Mouse (Mus musculus) midbrain, embryonic 15.5 days (tissue): ENCODE data around the gene B230118H07Rik. TPM values are rescaled to one million over a fixed set of nuclear protein-coding genes. Genes with fewer than 3 reads are reported as not detected.
A peak's percentile ranks its signal among the peaks of the same experiment; 100 is the strongest.

Source experiments
- ATAC-seq: fragments of 200-750 bp; cut with Nextera tagmentation; replicated peaks from 2 replicates; pipeline ENCODE4 v1.8.0; 2017; ENCODE audit warnings: moderate TSS enrichment
- H3K27ac ChIP-seq: fragments of 300-500 bp; sonication (generic); 2 replicates; pipeline ENCODE4 v1.5.1; 2015; ENCODE audit warnings: mild to moderate bottlenecking, inconsistent platforms
- H3K27me3 ChIP-seq: fragments of 300-500 bp; sonication (generic); replicated peaks from 2 replicates; pipeline ENCODE4 v1.6.1; 2015; ENCODE audit warnings: inconsistent platforms
- H3K36me3 ChIP-seq: fragments of 300-500 bp; sonication (generic); replicated peaks from 2 replicates; pipeline ENCODE4 v1.6.1; 2015; ENCODE audit warnings: inconsistent platforms
- H3K4me1 ChIP-seq: fragments of 300-500 bp; sonication (generic); 2 replicates; pipeline ENCODE4 v1.6.1; 2015; ENCODE audit warnings: inconsistent platforms
- H3K4me2 ChIP-seq: fragments of 300-500 bp; sonication (generic); 2 replicates; pipeline ENCODE4 v1.6.1; 2015; ENCODE audit warnings: inconsistent platforms, mild to moderate bottlenecking, moderate library complexity
- H3K4me3 ChIP-seq: fragments of 300-500 bp; sonication (generic); 2 replicates; pipeline ENCODE4 v1.5.1; 2015; ENCODE audit warnings: mild to moderate bottlenecking, inconsistent platforms
- H3K9ac ChIP-seq: fragments of 300-500 bp; sonication (generic); 2 replicates; pipeline ENCODE4 v1.6.1; 2015; ENCODE audit warnings: mild to moderate bottlenecking, inconsistent platforms
- H3K9me3 ChIP-seq: fragments of 300-500 bp; sonication (generic); 2 replicates; pipeline ENCODE4 v1.6.1; 2016; ENCODE audit warnings: inconsistent platforms
- WGBS: fragments of 180-500 bp; shearing (Covaris S2); methylation state at CpG from one replicate; pipeline ENCODE4 v1.1.7; 2015; ENCODE audit warnings: mixed read lengths; 5-methylcytosine and 5-hydroxymethylcytosine counted together
- polyA plus RNA-seq: library from polyadenylated mRNA; unstranded; fragments of >200 nt; fragmentation: Nextera tagmentation; extraction: Ambion mirVana; gene quantifications from 2 replicates; pipeline ENCODE4 v1.2.1, GENCODE M21; 2015

Gene B230118H07Rik
- polyA plus RNA-seq, 1 experiment from 2014 or later = 46.4 TPM

- no peak within 1 kb of the TSS for H3K9ac ChIP-seq
- H3K9me3 ChIP-seq = no peaks in the 10 kb centered on the region
- no peak within 1 kb of the TSS for H3K27ac ChIP-seq
- peaks cover 11% of the 10 kb centered on the region for H3K4me1 ChIP-seq
- H3K36me3 ChIP-seq = no peaks in the 10 kb centered on the region
- WGBS = 65% methylated on average over 4 of the region's 4 CpGs
- H3K27me3 ChIP-seq = no peaks in the 10 kb centered on the region
- ATAC-seq = no peak
- no peak within 1 kb of the TSS for H3K4me2 ChIP-seq
- no peak within 1 kb of the TSS for H3K4me3 ChIP-seq
These were observed 24.8 kb downstream of the B230118H07Rik start, which contains the start of gene Rag2 for GRCm38 (mm10) chr2:101624526-101624925. Gene Rag2, plus strand, starts transcription at chr2:101624718.

GRCm38 (mm10) chr2:101624011-101624410 is 25.3 kb downstream of the B230118H07Rik start:
- Histone ChIP-seq H3K9ac (no peak overlapping the region), H3K4me3 (no peak overlapping the region), H3K27ac (no peak overlapping the region), H3K36me3 (no peaks in the 10 kb centered on the region), H3K27me3 (no peaks in the 10 kb centered on the region), H3K4me2 (no peak overlapping the region), H3K9me3 (no peaks in the 10 kb centered on the region), H3K4me1 (peaks cover 6% of the 10 kb centered on the region; the same call in 1 of the 2 replicates)
- WGBS = 43% methylated on average over 2 of the region's 2 CpGs
- no peak for ATAC-seq

GRCm38 (mm10) chr2:101623042-101623441 is 26.3 kb downstream of the B230118H07Rik start:
- Histone ChIP-seq H3K4me2 (no peak overlapping the region), H3K9ac (no peak overlapping the region), H3K27ac (no peak overlapping the region), H3K4me3 (no peak overlapping the region), H3K9me3 (no peaks in the 10 kb centered on the region), H3K4me1 (peaks cover 4% of the 10 kb centered on the region; the same call in 1 of the 2 replicates), H3K27me3 (no peaks in the 10 kb centered on the region), H3K36me3 (no peaks in the 10 kb centered on the region)
- no peak for ATAC-seq
- WGBS = 58% methylated on average over 2 of the region's 2 CpGs

GRCm38 (mm10) chr2:101621611-101622010 is 27.7 kb downstream of the B230118H07Rik start:
- Histone ChIP-seq H3K4me3 (no peak overlapping the region), H3K9me3 (no peaks in the 10 kb centered on the region), H3K9ac (no peak overlapping the region), H3K27ac (no peak overlapping the region), H3K36me3 (no peaks in the 10 kb centered on the region), H3K4me2 (no peak overlapping the region), H3K27me3 (no peaks in the 10 kb centered on the region), H3K4me1 (no peaks in the 10 kb centered on the region)
- 65% methylated on average over 7 of the region's 7 CpGs for WGBS
- ATAC-seq = no peak

- peaks cover 5% of the 10 kb centered on the region; the same call in 1 of the 2 replicates for H3K4me1 ChIP-seq
- H3K4me3 ChIP-seq = no peak overlapping the region
- 72% methylated on average over 3 of the region's 3 CpGs for WGBS
- no peak overlapping the region for H3K4me2 ChIP-seq
- no peak overlapping the region for H3K27ac ChIP-seq
- ATAC-seq = no peak
- no peaks in the 10 kb centered on the region for H3K36me3 ChIP-seq
- H3K9ac ChIP-seq = no peak overlapping the region
- no peaks in the 10 kb centered on the region for H3K27me3 ChIP-seq
- H3K9me3 ChIP-seq = no peaks in the 10 kb centered on the region
These were observed 28.4 kb downstream of the B230118H07Rik start for GRCm38 (mm10) chr2:101620899-101621298.

- 81% methylated on average over 4 of the region's 4 CpGs for WGBS
- no peak overlapping the region for H3K9ac ChIP-seq
- H3K27me3 ChIP-seq = no peaks in the 10 kb centered on the region
- H3K27ac ChIP-seq = no peak overlapping the region
- no peak overlapping the region for H3K4me2 ChIP-seq
- H3K36me3 ChIP-seq = no peaks in the 10 kb centered on the region
- peaks cover 10% of the 10 kb centered on the region; the same call in 1 of the 2 replicates for H3K4me1 ChIP-seq
- no peak overlapping the region for H3K4me3 ChIP-seq
- ATAC-seq = no peak
- no peaks in the 10 kb centered on the region for H3K9me3 ChIP-seq
These were observed 31.0 kb downstream of the B230118H07Rik start for GRCm38 (mm10) chr2:101618373-101618772.

- WGBS = 54% methylated on average over 10 of the region's 10 CpGs
- peak; percentile 77 for ATAC-seq
- H3K9me3 ChIP-seq = no peaks in the 10 kb centered on the region
- H3K27me3 ChIP-seq = no peaks in the 10 kb centered on the region
- H3K4me2 ChIP-seq = no peak overlapping the region; the same call in 1 of the 2 replicates
- no peak overlapping the region for H3K4me3 ChIP-seq
- peaks cover 10% of the 10 kb centered on the region; the same call in 1 of the 2 replicates for H3K4me1 ChIP-seq
- peak overlapping the region; percentile 34 for H3K27ac ChIP-seq
- no peak overlapping the region for H3K9ac ChIP-seq
- no peaks in the 10 kb centered on the region for H3K36me3 ChIP-seq
These were observed 33.6 kb downstream of the B230118H07Rik start for GRCm38 (mm10) chr2:101615464-101616305.

- 96% methylated on average over 3 of the region's 3 CpGs for WGBS
- Histone ChIP-seq H3K36me3 (no peaks in the 10 kb centered on the region), H3K4me1 (peaks cover 5% of the 10 kb centered on the region; the same call in 1 of the 2 replicates), H3K27ac (no peak overlapping the region), H3K9ac (no peak overlapping the region), H3K27me3 (no peaks in the 10 kb centered on the region), H3K9me3 (no peaks in the 10 kb centered on the region), H3K4me3 (no peak overlapping the region), H3K4me2 (no peak overlapping the region)
- no peak for ATAC-seq
These were observed 38.5 kb downstream of the B230118H07Rik start for GRCm38 (mm10) chr2:101610861-101611260.

- Histone ChIP-seq H3K4me3 (no peak overlapping the region), H3K4me2 (no peak overlapping the region), H3K4me1 (no peaks in the 10 kb centered on the region), H3K9ac (no peak overlapping the region), H3K36me3 (no peaks in the 10 kb centered on the region), H3K9me3 (no peaks in the 10 kb centered on the region), H3K27ac (no peak overlapping the region), H3K27me3 (no peaks in the 10 kb centered on the region)
- ATAC-seq = peak; percentile 54
- WGBS = 51% methylated on average over 7 of the region's 7 CpGs
These were observed 41.0 kb downstream of the B230118H07Rik start for GRCm38 (mm10) chr2:101608232-101608894.

GRCm38 (mm10) chr2:101603099-101603498 is 46.2 kb downstream of the B230118H07Rik start:
- WGBS = 89% methylated on average over 1 of the region's 1 CpGs
- no peak overlapping the region for H3K27ac ChIP-seq
- no peak for ATAC-seq
- no peak overlapping the region for H3K4me2 ChIP-seq
- H3K4me1 ChIP-seq = peaks cover 25% of the 10 kb centered on the region
- H3K36me3 ChIP-seq = no peaks in the 10 kb centered on the region
- H3K9ac ChIP-seq = no peak overlapping the region
- H3K9me3 ChIP-seq = no peaks in the 10 kb centered on the region
- no peaks in the 10 kb centered on the region for H3K27me3 ChIP-seq
- H3K4me3 ChIP-seq = no peak overlapping the region

GRCm38 (mm10) chr2:101600703-101601102 is 48.6 kb downstream of the B230118H07Rik start:
- H3K27me3 ChIP-seq = no peaks in the 10 kb centered on the region
- no peaks in the 10 kb centered on the region for H3K36me3 ChIP-seq
- H3K9ac ChIP-seq = no peak overlapping the region
- no peak overlapping the region for H3K4me3 ChIP-seq
- H3K9me3 ChIP-seq = no peaks in the 10 kb centered on the region
- peaks cover 25% of the 10 kb centered on the region for H3K4me1 ChIP-seq
- H3K27ac ChIP-seq = peak overlapping the region; percentile 34
- peak; percentile 73 for ATAC-seq
- no peak overlapping the region; the same call in 1 of the 2 replicates for H3K4me2 ChIP-seq
- 17% methylated on average over 8 of the region's 8 CpGs for WGBS
